Mouse (Mus musculus) cortical plate, adult 2 months (tissue): Measurements from ENCODE around the gene Epb41l4b. TPM values are rescaled to one million over a fixed set of nuclear protein-coding genes. Genes with fewer than 3 reads are reported as not detected.

Experiments used
- H3K27ac ChIP-seq: fragments of 200-500 bp; 2 replicates; pipeline ENCODE4 v1.5.1; 2012; ENCODE audit warnings: low read length, control low read depth, inconsistent platforms; ENCODE audit not compliant: insufficient read depth
- H3K4me1 ChIP-seq: fragments of 200-500 bp; 2 replicates; pipeline ENCODE4 v1.6.1; 2011; ENCODE audit warnings: low read length; ENCODE audit not compliant: control insufficient read depth, insufficient read depth
- H3K4me3 ChIP-seq: fragments of 200-500 bp; 2 replicates; pipeline ENCODE4 v1.5.1; 2011; ENCODE audit warnings: mild to moderate bottlenecking, low read length, control low read depth; ENCODE audit not compliant: insufficient read depth
- CTCF ChIP-seq: fragments of 200-500 bp; IDR thresholded peaks from 2 replicates; pipeline ENCODE4 v1.5.1; 2011; ENCODE audit warnings: mild to moderate bottlenecking, control low read depth, low read length; ENCODE audit not compliant: insufficient read depth; ENCODE audit errors: extremely low read depth
- POLR2A ChIP-seq: fragments of 200-500 bp; IDR thresholded peaks from 2 replicates; pipeline ENCODE4 v1.6.1; 2011; ENCODE audit warnings: mild to moderate bottlenecking, low read length, control low read depth; ENCODE audit not compliant: insufficient read depth; ENCODE audit errors: extremely low read depth
- polyA plus RNA-seq: library from polyadenylated mRNA; depleted of rRNA; stranded (reverse); fragments of >200 nt; gene quantifications from 2 replicates; pipeline ENCODE4 v1.2.3, GENCODE M21; 2012; rRNA removed

Gene Epb41l4b
- polyA plus RNA-seq, 1 experiment, result 17.7 TPM

DNA sequence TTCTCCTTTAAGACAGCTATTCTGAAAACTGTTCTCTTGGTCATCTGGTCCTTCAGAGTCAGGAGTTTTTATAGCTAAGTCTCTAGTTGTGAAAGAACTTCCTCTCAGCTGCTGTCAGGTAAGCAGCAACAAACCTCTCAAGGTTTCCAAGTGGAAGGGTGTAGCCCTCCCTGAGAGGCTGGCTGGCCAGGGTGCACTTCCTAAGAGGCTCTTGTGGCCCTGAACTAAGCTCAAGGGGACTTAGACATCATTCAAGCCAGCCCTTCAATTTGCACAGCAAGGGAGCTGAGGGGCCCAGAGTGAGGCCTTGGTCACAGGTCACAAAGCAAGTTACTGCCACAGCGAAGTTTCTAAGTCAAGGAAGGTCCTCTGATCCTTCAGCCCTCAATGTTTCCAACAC is 200.0 kb downstream of the Epb41l4b start:
- Histone ChIP-seq H3K4me3 (no peak overlapping the region), H3K27ac (no peak overlapping the region; the same call in 1 of the 2 replicates), H3K4me1 (peaks cover 15% of the 10 kb centered on the region)
- TF ChIP-seq POLR2A, result no peak
- TF ChIP-seq CTCF, result no peak

DNA sequence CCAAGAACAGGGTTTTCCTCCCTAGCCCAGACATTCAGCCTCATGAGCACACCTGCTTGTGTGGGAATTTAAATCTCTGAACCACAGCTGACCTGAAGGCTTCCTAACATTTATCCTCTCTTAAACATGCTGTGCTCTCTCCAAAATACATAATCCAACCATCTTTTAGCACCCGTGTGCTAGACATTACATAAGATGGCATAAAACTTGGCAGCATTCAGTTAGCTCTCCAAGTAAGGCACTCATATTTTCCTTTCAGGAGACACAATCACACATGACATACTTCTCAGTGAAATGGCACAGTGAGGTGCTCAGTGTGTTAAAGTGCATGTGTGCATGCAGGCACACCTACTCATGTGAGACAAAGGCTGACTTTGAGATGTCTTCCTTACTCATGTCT is 200.7 kb downstream of the Epb41l4b start:
- no peak for TF ChIP-seq CTCF
- TF ChIP-seq POLR2A, result no peak
- no peak overlapping the region for H3K27ac ChIP-seq

More for the DNA sequence above, 200.7 kb downstream of the Epb41l4b start:
- H3K4me3 ChIP-seq, result no peak overlapping the region
- peaks cover 15% of the 10 kb centered on the region for H3K4me1 ChIP-seq

Other genes with a start within 250 kb of the Epb41l4b start
- 17.4 and 17.5 TPM in 2 replicates for gene Tmem245, start 196.0 kb downstream of the Epb41l4b start, polyA plus RNA-seq
- 91.8 and 97.1 TPM in 2 replicates for gene Frrs1l, start 153.0 kb downstream of the Epb41l4b start, polyA plus RNA-seq
- gene Ptpn3, start 158.4 kb upstream of the Epb41l4b start, polyA plus RNA-seq, result 25.5 and 28.7 TPM in 2 replicates